Mouse (Mus musculus): ENCODE data around the gene Bnc1. TPM values are rescaled to one million over a fixed set of nuclear protein-coding genes. Genes with fewer than 3 reads are reported as not detected.

Bnc1 gene
- 0.30 TPM in 1 of 2 replicates, not detected in the other for polyA plus RNA-seq (2011; ENCODE audit: insufficient read depth, insufficient read length, low read depth, missing spikeins)

GRCm38 (mm10) chr7:81992131-81993061 is at the start of gene Bnc1:
Bnc1 (minus strand) TSS chr7:81992292.
- Histone ChIP-seq H3K36me3 (ENCODE audit: control insufficient read depth, insufficient read depth, low read length, poor library complexity, severe bottlenecking) (no peaks in the 10 kb centered on the region), H3K4me3 (ENCODE audit: low read depth, low read length) (peak within 1 kb of the TSS; percentile 42), H3K9me3 (replicated peaks; ENCODE audit: control insufficient read depth, insufficient read depth, low read length, poor library complexity, severe bottlenecking) (no peaks in the 10 kb centered on the region), H3K27ac (ENCODE audit: insufficient read depth, low read length) (no peak within 1 kb of the TSS), H3K9ac (ENCODE audit: low read depth, poor library complexity, severe bottlenecking) (peak within 1 kb of the TSS; percentile 63), H3K4me1 (ENCODE audit: control insufficient read depth, insufficient read depth, low read length) (no peaks in the 10 kb centered on the region), H3K27me3 (ENCODE audit: control insufficient read depth, insufficient read depth, low read length, poor library complexity, severe bottlenecking) (peaks cover 22% of the 10 kb centered on the region)
- TF ChIP-seq POLR2A (IDR thresholded peaks at IDR 0.05; ENCODE audit: insufficient read depth, low read length) (no peak), EP300 (IDR thresholded peaks at IDR 0.05; ENCODE audit: insufficient read depth, low read depth, low read length) (no peak), CTCF (IDR thresholded peaks at IDR 0.05; ENCODE audit: low read depth, low read length) (no peak)

GRCm38 (mm10) chr7:82033347-82033746 is 41.3 kb upstream of the Bnc1 start:
- H3K27ac ChIP-seq (ENCODE audit: insufficient read depth, low read length), result no peak overlapping the region
- no peaks in the 10 kb centered on the region for H3K36me3 ChIP-seq (ENCODE audit: control insufficient read depth, insufficient read depth, low read length, poor library complexity, severe bottlenecking)
- no peaks in the 10 kb centered on the region for H3K4me1 ChIP-seq (ENCODE audit: control insufficient read depth, insufficient read depth, low read length)
- H3K9ac ChIP-seq (ENCODE audit: low read depth, poor library complexity, severe bottlenecking), result no peak overlapping the region
- H3K4me3 ChIP-seq (ENCODE audit: low read depth, low read length), result no peak overlapping the region
- H3K9me3 ChIP-seq (replicated peaks; ENCODE audit: control insufficient read depth, insufficient read depth, low read length, poor library complexity, severe bottlenecking), result no peaks in the 10 kb centered on the region
- TF ChIP-seq POLR2A (IDR thresholded peaks at IDR 0.05; ENCODE audit: insufficient read depth, low read length), result no peak
- TF ChIP-seq EP300 (IDR thresholded peaks at IDR 0.05; ENCODE audit: insufficient read depth, low read depth, low read length), result no peak
- no peak for TF ChIP-seq CTCF (IDR thresholded peaks at IDR 0.05; ENCODE audit: low read depth, low read length)
- H3K27me3 ChIP-seq (ENCODE audit: control insufficient read depth, insufficient read depth, low read length, poor library complexity, severe bottlenecking), result no peaks in the 10 kb centered on the region

DNA sequence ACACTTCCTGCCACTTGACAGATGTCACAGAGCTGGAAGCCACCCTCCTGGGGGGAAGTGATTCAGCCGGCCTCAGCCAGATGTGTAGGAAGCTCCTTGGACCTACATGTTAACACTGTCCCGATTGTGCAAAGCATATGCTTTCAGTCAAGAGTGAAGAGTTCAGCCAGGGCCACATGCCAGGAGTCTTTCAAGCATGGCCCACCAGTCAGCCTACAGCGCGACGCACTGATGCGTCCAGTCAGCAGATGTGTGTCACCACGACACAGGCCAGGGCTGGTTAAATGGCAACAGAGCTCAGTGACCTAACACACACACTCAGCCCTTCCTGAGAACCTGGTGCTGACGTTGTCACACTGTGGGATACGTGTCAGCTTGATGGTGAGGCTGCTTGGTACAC is 37.6 kb upstream of the Bnc1 start:
- TF ChIP-seq EP300 (IDR thresholded peaks at IDR 0.05; ENCODE audit: insufficient read depth, low read depth, low read length) (no peak), POLR2A (IDR thresholded peaks at IDR 0.05; ENCODE audit: insufficient read depth, low read length) (no peak), CTCF (IDR thresholded peaks at IDR 0.05; ENCODE audit: low read depth, low read length) (no peak)
- no peak overlapping the region for H3K27ac ChIP-seq (ENCODE audit: insufficient read depth, low read length)
- H3K4me3 ChIP-seq (ENCODE audit: low read depth, low read length), result no peak overlapping the region

DNA sequence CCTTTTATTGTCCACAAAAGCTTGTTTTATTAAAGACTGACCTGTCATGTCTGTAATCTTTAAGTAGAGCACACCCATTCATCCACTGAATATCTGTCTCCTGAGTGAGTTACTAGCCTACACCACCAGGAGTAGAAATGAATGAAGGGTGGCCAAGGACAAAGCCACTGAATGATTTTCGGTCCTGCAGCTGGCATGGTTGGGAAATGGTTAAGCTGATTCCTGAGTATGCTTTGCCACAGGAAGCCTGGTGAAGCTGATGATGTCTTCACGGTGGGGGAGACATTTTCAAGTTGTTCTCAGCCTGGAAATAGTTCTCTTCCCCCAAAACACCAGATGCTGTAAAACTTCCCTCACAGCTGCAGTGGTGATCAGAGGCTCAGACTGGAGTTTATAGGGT is 33.7 kb upstream of the Bnc1 start:
- H3K9me3 ChIP-seq (replicated peaks; ENCODE audit: control insufficient read depth, insufficient read depth, low read length, poor library complexity, severe bottlenecking), result no peaks in the 10 kb centered on the region
- H3K9ac ChIP-seq (ENCODE audit: low read depth, poor library complexity, severe bottlenecking), result no peak overlapping the region
- no peak overlapping the region for H3K4me3 ChIP-seq (ENCODE audit: low read depth, low read length)
- H3K27ac ChIP-seq (ENCODE audit: insufficient read depth, low read length), result no peak overlapping the region
- TF ChIP-seq POLR2A (IDR thresholded peaks at IDR 0.05; ENCODE audit: insufficient read depth, low read length) (no peak), EP300 (IDR thresholded peaks at IDR 0.05; ENCODE audit: insufficient read depth, low read depth, low read length) (no peak), CTCF (IDR thresholded peaks at IDR 0.05; ENCODE audit: low read depth, low read length) (no peak)
- no peaks in the 10 kb centered on the region for H3K36me3 ChIP-seq (ENCODE audit: control insufficient read depth, insufficient read depth, low read length, poor library complexity, severe bottlenecking)
- H3K4me1 ChIP-seq (ENCODE audit: control insufficient read depth, insufficient read depth, low read length), result no peaks in the 10 kb centered on the region
- no peaks in the 10 kb centered on the region for H3K27me3 ChIP-seq (ENCODE audit: control insufficient read depth, insufficient read depth, low read length, poor library complexity, severe bottlenecking)

More for the DNA sequence above, 37.6 kb upstream of the Bnc1 start:
- H3K9ac ChIP-seq (ENCODE audit: low read depth, poor library complexity, severe bottlenecking), result no peak overlapping the region
- no peaks in the 10 kb centered on the region for H3K9me3 ChIP-seq (replicated peaks; ENCODE audit: control insufficient read depth, insufficient read depth, low read length, poor library complexity, severe bottlenecking)
- H3K36me3 ChIP-seq (ENCODE audit: control insufficient read depth, insufficient read depth, low read length, poor library complexity, severe bottlenecking), result no peaks in the 10 kb centered on the region
- H3K4me1 ChIP-seq (ENCODE audit: control insufficient read depth, insufficient read depth, low read length), result no peaks in the 10 kb centered on the region
- H3K27me3 ChIP-seq (ENCODE audit: control insufficient read depth, insufficient read depth, low read length, poor library complexity, severe bottlenecking), result no peaks in the 10 kb centered on the region

- no peak overlapping the region for H3K9ac ChIP-seq (ENCODE audit: low read depth, poor library complexity, severe bottlenecking)
- H3K9me3 ChIP-seq (replicated peaks; ENCODE audit: control insufficient read depth, insufficient read depth, low read length, poor library complexity, severe bottlenecking), result no peaks in the 10 kb centered on the region
- TF ChIP-seq EP300 (IDR thresholded peaks at IDR 0.05; ENCODE audit: insufficient read depth, low read depth, low read length) (no peak), CTCF (IDR thresholded peaks at IDR 0.05; ENCODE audit: low read depth, low read length) (no peak), POLR2A (IDR thresholded peaks at IDR 0.05; ENCODE audit: insufficient read depth, low read length) (no peak)
- H3K4me3 ChIP-seq (ENCODE audit: low read depth, low read length), result no peak overlapping the region
- H3K27me3 ChIP-seq (ENCODE audit: control insufficient read depth, insufficient read depth, low read length, poor library complexity, severe bottlenecking), result no peaks in the 10 kb centered on the region
- no peak overlapping the region for H3K27ac ChIP-seq (ENCODE audit: insufficient read depth, low read length)
- no peaks in the 10 kb centered on the region for H3K36me3 ChIP-seq (ENCODE audit: control insufficient read depth, insufficient read depth, low read length, poor library complexity, severe bottlenecking)
- H3K4me1 ChIP-seq (ENCODE audit: control insufficient read depth, insufficient read depth, low read length), result no peaks in the 10 kb centered on the region
Observed at GRCm38 (mm10) chr7:82023676-82024075, 31.6 kb upstream of the Bnc1 start.

DNA sequence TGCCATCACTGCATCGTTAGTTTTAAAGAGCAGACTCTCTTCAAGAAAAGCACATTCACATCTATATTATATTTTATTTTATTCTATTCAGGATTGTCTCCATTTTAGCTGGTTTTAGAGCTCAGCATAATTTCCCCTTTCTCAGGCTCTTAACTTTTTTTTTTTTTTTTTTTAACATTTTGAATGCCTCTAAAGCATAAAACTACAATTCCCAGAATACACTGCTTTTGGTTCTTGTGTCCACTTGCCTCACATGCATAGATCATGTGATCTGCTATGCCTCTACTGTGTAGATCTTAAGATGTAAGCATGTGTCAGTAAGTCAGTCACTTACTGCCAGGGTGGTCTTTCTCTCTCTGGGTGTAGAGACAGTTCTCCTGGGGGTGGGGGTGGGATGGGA is 30.3 kb upstream of the Bnc1 start:
- Histone ChIP-seq H3K27ac (ENCODE audit: insufficient read depth, low read length) (no peak overlapping the region), H3K4me3 (ENCODE audit: low read depth, low read length) (no peak overlapping the region), H3K9ac (ENCODE audit: low read depth, poor library complexity, severe bottlenecking) (no peak overlapping the region), H3K27me3 (ENCODE audit: control insufficient read depth, insufficient read depth, low read length, poor library complexity, severe bottlenecking) (no peaks in the 10 kb centered on the region), H3K36me3 (ENCODE audit: control insufficient read depth, insufficient read depth, low read length, poor library complexity, severe bottlenecking) (no peaks in the 10 kb centered on the region), H3K9me3 (replicated peaks; ENCODE audit: control insufficient read depth, insufficient read depth, low read length, poor library complexity, severe bottlenecking) (no peaks in the 10 kb centered on the region), H3K4me1 (ENCODE audit: control insufficient read depth, insufficient read depth, low read length) (no peaks in the 10 kb centered on the region)
- TF ChIP-seq POLR2A (IDR thresholded peaks at IDR 0.05; ENCODE audit: insufficient read depth, low read length) (no peak), EP300 (IDR thresholded peaks at IDR 0.05; ENCODE audit: insufficient read depth, low read depth, low read length) (no peak), CTCF (IDR thresholded peaks at IDR 0.05; ENCODE audit: low read depth, low read length) (no peak)
